Mouse (Mus musculus): ENCODE data around the gene Hmbs. TPM values are rescaled to one million over a fixed set of nuclear protein-coding genes. Genes with fewer than 3 reads are reported as not detected.

The Hmbs gene
- total RNA-seq, 2 experiments from 2014 or later, result 1,215 to 2,720 TPM

GRCm38 (mm10) chr9:44347166-44347565 lies 3.1 kb upstream of the Hmbs start:
- ATAC-seq (replicated peaks; ENCODE audit: low FRiP score, poor library complexity, severe bottlenecking), result no peak

- ATAC-seq (replicated peaks; ENCODE audit: low FRiP score, poor library complexity, severe bottlenecking), result no peak
Measured at GRCm38 (mm10) chr9:44345570-44346433, 1.8 kb upstream of the Hmbs start.

DNA sequence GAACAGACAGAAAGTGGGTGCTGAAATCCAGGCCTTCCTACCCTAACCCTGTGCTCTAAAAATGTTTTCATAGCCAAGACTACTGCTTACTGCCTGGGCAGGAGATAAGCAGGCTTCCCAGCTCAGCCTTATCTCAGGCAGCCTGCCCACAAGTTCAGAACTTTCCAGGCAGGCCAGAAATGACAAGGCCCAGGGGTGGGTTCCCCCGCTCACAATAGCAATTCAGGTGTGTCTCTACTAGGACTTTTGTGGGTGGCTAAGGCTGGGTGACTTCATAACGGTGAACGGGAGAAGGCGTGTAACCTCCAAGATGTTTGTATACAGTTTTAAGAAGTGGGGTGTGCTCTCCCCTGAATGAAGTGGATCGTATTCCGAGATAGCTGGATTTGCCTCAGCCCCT lies 738 bp downstream of the Hmbs start:
- peak; percentile 64 for ATAC-seq (replicated peaks; ENCODE audit: low FRiP score, poor library complexity, severe bottlenecking)

- peak; percentile 3; the same call in 1 of the 2 replicates for ATAC-seq (replicated peaks; ENCODE audit: low FRiP score, poor library complexity, severe bottlenecking)
Measured at GRCm38 (mm10) chr9:44342605-44343004, 1.4 kb downstream of the Hmbs start.

DNA sequence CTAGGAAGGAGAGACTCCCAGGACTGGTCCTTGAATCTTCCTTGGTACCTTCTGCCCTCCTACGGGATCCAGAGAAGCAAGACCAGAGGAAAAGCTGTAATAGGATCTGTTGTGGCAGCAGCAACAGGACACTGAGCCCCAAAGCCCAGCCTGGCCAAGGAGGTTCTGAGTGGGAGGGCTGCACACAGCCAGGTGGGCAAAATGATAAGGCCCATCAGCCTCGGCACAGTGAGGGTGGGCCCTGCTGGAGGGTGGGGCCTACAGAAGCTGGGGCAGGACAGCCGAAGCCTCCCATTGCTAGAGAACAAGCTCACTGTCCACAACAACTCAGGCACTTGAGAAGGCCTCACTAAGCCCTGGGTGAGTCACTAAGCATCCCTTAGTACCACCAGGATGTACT lies 1.9 kb downstream of the Hmbs start:
- peak; percentile 71 for ATAC-seq (replicated peaks; ENCODE audit: low FRiP score, poor library complexity, severe bottlenecking)

DNA sequence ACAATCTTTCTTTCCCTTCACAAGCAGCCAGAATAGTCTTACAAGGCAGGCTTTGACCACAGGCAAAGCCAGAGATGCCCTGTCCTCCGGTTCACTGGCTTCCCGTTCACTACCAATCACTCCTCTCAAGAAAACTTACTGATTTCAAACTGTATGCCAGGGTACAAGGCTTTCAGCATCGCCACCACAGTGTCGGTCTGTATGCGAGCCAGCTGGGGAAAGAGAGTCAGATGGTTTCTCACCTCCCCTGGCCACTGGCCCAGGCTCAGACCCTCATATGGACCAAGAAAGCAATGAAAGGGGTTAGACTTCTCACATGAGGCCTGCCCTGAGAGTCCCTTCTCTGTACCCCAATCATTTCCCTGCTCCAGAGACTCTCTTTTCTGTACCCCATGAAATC lies 2.5 kb downstream of the Hmbs start:
- ATAC-seq (replicated peaks; ENCODE audit: low FRiP score, poor library complexity, severe bottlenecking), result no peak

GRCm38 (mm10) chr9:44338574-44338973 lies 5.5 kb downstream of the Hmbs start:
- no peak for ATAC-seq (replicated peaks; ENCODE audit: low FRiP score, poor library complexity, severe bottlenecking)

GRCm38 (mm10) chr9:44337436-44338169 lies 6.4 kb downstream of the Hmbs start:
- no peak for ATAC-seq (replicated peaks; ENCODE audit: low FRiP score, poor library complexity, severe bottlenecking)

- peak; percentile 6 for ATAC-seq (replicated peaks; ENCODE audit: low FRiP score, poor library complexity, severe bottlenecking)
Measured at GRCm38 (mm10) chr9:44336964-44337363, 7.1 kb downstream of the Hmbs start.

DNA sequence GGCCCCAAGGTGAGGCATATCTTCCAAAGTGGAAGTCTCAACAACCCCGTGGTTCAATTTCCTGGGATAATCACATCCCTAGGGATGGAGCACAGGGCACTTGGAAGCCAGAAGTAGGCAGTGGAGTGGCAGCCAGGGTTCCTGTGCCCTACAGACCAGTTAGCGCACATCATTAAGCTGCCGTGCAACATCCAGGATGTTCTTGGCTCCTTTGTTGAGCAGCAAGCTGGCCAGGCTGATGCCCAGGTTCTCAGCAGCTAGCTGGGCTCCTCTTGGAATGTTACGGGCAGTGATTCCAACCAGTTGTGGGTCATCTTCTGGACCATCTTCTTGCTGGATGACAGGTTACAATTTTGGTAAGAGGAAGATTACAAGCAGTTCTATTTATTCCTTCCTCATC lies 7.5 kb downstream of the Hmbs start:
- ATAC-seq (replicated peaks; ENCODE audit: low FRiP score, poor library complexity, severe bottlenecking), result peak; percentile 6

- ATAC-seq (replicated peaks; ENCODE audit: low FRiP score, poor library complexity, severe bottlenecking), result peak; percentile 20
Measured at GRCm38 (mm10) chr9:44336093-44336406, 8.0 kb downstream of the Hmbs start.

- peak; percentile 8; the same call in 1 of the 2 replicates for ATAC-seq (replicated peaks; ENCODE audit: low FRiP score, poor library complexity, severe bottlenecking)
Measured at GRCm38 (mm10) chr9:44335331-44336092, 8.5 kb downstream of the Hmbs start.

GRCm38 (mm10) chr9:44334396-44335330 lies 9.4 kb downstream of the Hmbs start, which contains the start of gene H2afx:
Gene H2afx, plus strand, starts transcription at chr9:44334694.
- peak; percentile 77 for ATAC-seq (replicated peaks; ENCODE audit: low FRiP score, poor library complexity, severe bottlenecking)

DNA sequence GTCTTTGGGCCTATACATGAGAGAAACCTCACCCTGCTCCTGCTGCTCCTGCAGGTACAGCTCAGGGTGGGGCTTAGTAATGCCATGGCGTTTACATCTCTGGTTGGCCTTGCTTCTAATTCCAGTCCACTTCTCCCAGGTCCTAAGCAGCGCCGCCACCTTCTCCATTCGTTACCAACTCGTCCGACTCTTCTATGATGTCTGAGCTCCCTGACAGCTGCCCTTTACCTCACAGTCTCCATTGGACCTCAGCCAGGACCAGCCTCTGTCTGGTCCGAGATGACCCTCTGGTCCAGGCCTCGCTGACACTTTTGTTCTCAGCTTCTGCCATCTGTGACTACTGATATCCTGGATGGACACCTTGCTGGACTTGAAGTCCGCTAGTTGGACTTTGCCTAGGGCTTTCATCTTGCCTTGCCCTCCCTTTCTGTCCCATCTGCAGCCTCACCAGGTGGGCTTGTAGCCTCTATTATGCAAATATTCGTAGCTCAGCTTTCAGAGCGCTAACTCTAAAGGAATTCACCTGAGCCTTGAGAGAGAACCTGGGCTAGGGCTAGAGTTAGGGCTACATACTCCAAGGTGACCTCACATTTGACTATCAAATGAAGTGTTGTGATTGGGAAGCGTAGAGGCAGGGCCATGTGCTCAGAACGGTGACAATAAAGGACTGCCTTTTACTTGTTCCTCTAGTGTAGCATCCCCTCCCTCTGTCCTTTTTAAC lies 10.9 kb downstream of the Hmbs start:
- no peak for ATAC-seq (replicated peaks; ENCODE audit: low FRiP score, poor library complexity, severe bottlenecking)

GRCm38 (mm10) chr9:44330736-44331135 lies 13.3 kb downstream of the Hmbs start:
- no peak for ATAC-seq (replicated peaks; ENCODE audit: low FRiP score, poor library complexity, severe bottlenecking)

DNA sequence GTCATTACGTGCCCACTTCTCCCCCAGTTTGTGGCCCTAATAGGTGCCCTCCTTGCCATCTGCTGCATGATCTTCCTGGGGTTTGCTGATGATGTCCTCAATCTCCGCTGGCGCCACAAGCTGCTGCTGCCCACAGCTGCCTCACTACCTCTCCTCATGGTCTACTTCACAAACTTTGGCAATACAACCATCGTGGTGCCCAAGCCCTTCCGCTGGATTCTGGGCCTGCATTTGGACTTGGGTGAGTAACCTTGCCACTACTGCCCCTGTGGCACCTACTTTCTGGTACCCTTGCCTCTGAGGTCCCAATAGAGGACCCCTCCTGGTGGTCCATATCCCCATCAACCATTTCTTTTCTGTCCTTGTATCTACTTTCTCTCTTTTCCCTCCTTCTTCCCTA lies 16.1 kb downstream of the Hmbs start:
- no peak for ATAC-seq (replicated peaks; ENCODE audit: low FRiP score, poor library complexity, severe bottlenecking)

- peak; percentile 56 for ATAC-seq (replicated peaks; ENCODE audit: low FRiP score, poor library complexity, severe bottlenecking)
Measured at GRCm38 (mm10) chr9:44327064-44327711, 16.8 kb downstream of the Hmbs start.

- ATAC-seq (replicated peaks; ENCODE audit: low FRiP score, poor library complexity, severe bottlenecking), result peak; percentile 79
Measured at GRCm38 (mm10) chr9:44326371-44327063, 17.5 kb downstream of the Hmbs start.
